Comparison of ENCODE assay signal across 11 mouse cellular contexts in genomic region chr17:3338821-3339220, GRCm38 (mm10). TPM values are rescaled to one million over a fixed set of nuclear protein-coding genes. Genes with fewer than 3 reads are reported as not detected.
DNase-seq lines count a peak whose midpoint lies in the region; ATAC-seq lines count a peak whose summit lies in the region.
"Had no signal": no experiment of that assay in that cellular context is flagged by ENCODE, and none has a peak within 500 bp of the region (broad histone marks: within the 10 kb centered on the region; RNA-seq: fewer than 3 reads in every experiment).

No protein-coding gene starts in this region.

- H3K4me3 ChIP-seq in hindbrain, embryonic 11.5 days (ENCODE audit: low read depth, low read length) = no peak overlapping the region
- H3K4me3 ChIP-seq in hindbrain, embryonic 10.5 days = no peak overlapping the region
- no peak overlapping the region for H3K4me3 ChIP-seq in limb, embryonic 13.5 days
- H3K4me3 ChIP-seq: liver, embryonic 12.5 days had no signal

- no peaks in the 10 kb centered on the region for H3K36me3 ChIP-seq in hindbrain, embryonic 11.5 days (ENCODE audit: control insufficient read depth, insufficient read depth, low read length)
- H3K36me3 ChIP-seq in hindbrain, embryonic 10.5 days = no peaks in the 10 kb centered on the region
- no peaks in the 10 kb centered on the region for H3K36me3 ChIP-seq in limb, embryonic 13.5 days
- H3K36me3 ChIP-seq: liver, embryonic 12.5 days had no signal

- H3K9ac ChIP-seq in hindbrain, embryonic 11.5 days (ENCODE audit: low read depth, low read length) = no peak overlapping the region
- no peak overlapping the region for H3K9ac ChIP-seq in limb, embryonic 13.5 days
- H3K9ac ChIP-seq: liver, embryonic 12.5 days had no signal

- peak; percentile 89 for ATAC-seq in hindbrain, embryonic 11.5 days (ENCODE audit: low FRiP score)
- peak; percentile 37; the same call in 1 of the 2 replicates for ATAC-seq in limb, embryonic 13.5 days (ENCODE audit: low FRiP score, low read depth)
- ATAC-seq: liver, embryonic 12.5 days had no signal

- H3K27me3 ChIP-seq in hindbrain, embryonic 11.5 days (ENCODE audit: control insufficient read depth, insufficient read depth, low read length) = no peaks in the 10 kb centered on the region
- H3K27me3 ChIP-seq in hindbrain, embryonic 10.5 days (ENCODE audit: insufficient read depth, poor library complexity, severe bottlenecking) = no peaks in the 10 kb centered on the region
- H3K27me3 ChIP-seq in limb, embryonic 13.5 days = no peaks in the 10 kb centered on the region
- H3K27me3 ChIP-seq: liver, embryonic 12.5 days had no signal

- H3K4me1 ChIP-seq in hindbrain, embryonic 11.5 days (replicated peaks; ENCODE audit: control insufficient read depth, insufficient read depth, low read length) = 0 out of 2 replicates have a peak, but pooled peaks cover 3% of the 10 kb centered on the region
- H3K4me1 ChIP-seq in hindbrain, embryonic 10.5 days (replicated peaks) = peaks cover 24% of the 10 kb centered on the region
- H3K4me1 ChIP-seq in limb, embryonic 13.5 days = peaks cover 52% of the 10 kb centered on the region
- H3K4me1 ChIP-seq: liver, embryonic 12.5 days had no signal

- no peak overlapping the region for H3K27ac ChIP-seq in hindbrain, embryonic 11.5 days (ENCODE audit: low read depth, low read length)
- no peak overlapping the region for H3K27ac ChIP-seq in hindbrain, embryonic 10.5 days
- H3K27ac ChIP-seq in limb, embryonic 13.5 days = 0 out of 2 replicates have a peak overlapping the region, but pooled peaks have one; percentile 1
- H3K27ac ChIP-seq: liver, embryonic 12.5 days had no signal

- no peaks in the 10 kb centered on the region for H3K9me3 ChIP-seq in hindbrain, embryonic 11.5 days (ENCODE audit: control insufficient read depth, low read length)
- no peaks in the 10 kb centered on the region for H3K9me3 ChIP-seq in hindbrain, embryonic 10.5 days
- no peaks in the 10 kb centered on the region for H3K9me3 ChIP-seq in limb, embryonic 13.5 days
- H3K9me3 ChIP-seq: liver, embryonic 12.5 days had no signal

- WGBS in hindbrain, embryonic 11.5 days = 52% methylated on average over 7 of the region's 7 CpGs
- WGBS in hindbrain, embryonic 10.5 days = 73% methylated on average over 7 of the region's 7 CpGs
- WGBS in limb, embryonic 13.5 days = 31% methylated on average over 7 of the region's 7 CpGs

- no peak overlapping the region for H3K4me2 ChIP-seq in hindbrain, embryonic 11.5 days (replicated peaks; ENCODE audit: low read depth, low read length)
- H3K4me2 ChIP-seq in limb, embryonic 13.5 days (replicated peaks) = peak overlapping the region; percentile 10; the same call in 1 of the 2 replicates
- H3K4me2 ChIP-seq: liver, embryonic 12.5 days had no signal

- peak; percentile 41 for DNase-seq in hindbrain, embryonic 11.5 days (ENCODE audit: low spot score)
- no peak for DNase-seq in hindbrain, embryonic 10.5 days (ENCODE audit: low spot score)
- DNase-seq in right cerebral cortex, postnatal 4 days = peak; percentile 20
- DNase-seq in right cerebral cortex, postnatal 14 days = no peak
- DNase-seq in ovary, adult 18-20 months (ENCODE audit: low spot score) = no peak
- no peak for DNase-seq in MN1 (ENCODE audit: low spot score)
- no peak for DNase-seq in heart, postnatal 36 days
- DNase-seq: heart, adult 18-20 months; kidney, adult 9 months had no signal

- intact Hi-C loops in heart, postnatal 36 days (cut with DNase I) = no loop called here

RNA-seq across cellular contexts. Expression of gene Tiam2, which starts 12.4 kb away (rescaled TPM):
- 5.3 and 5.5 TPM in 2 replicates for polyA plus RNA-seq in hindbrain, embryonic 11.5 days (2014; fragmentation: Nextera tagmentation; extraction: Ambion mirVana)
- 4.4 and 4.9 TPM in 2 replicates for polyA plus RNA-seq in hindbrain, embryonic 10.5 days (2016; fragmentation: Nextera tagmentation; extraction: Ambion mirVana)
- 25.7 and 29.3 TPM in 2 replicates for polyA plus RNA-seq in limb, embryonic 13.5 days (2015; fragmentation: Nextera tagmentation; extraction: Ambion mirVana)
- total RNA-seq in heart, postnatal 36 days (2021) = 1 to 10 TPM; 1.4 to 2.3 TPM

Comparison
In these comparisons a context has a peak if more than half of its experiments do, and no peak if none do; other contexts are left out.
1. DNase-seq: peak in hindbrain, embryonic 11.5 days (single experiment) and right cerebral cortex, postnatal 4 days (single experiment); none in hindbrain, embryonic 10.5 days (single experiment), right cerebral cortex, postnatal 14 days (single experiment), ovary, adult 18-20 months (single experiment), MN1 (single experiment) and heart, postnatal 36 days (0 of 2).